Mouse (Mus musculus): Measurements from ENCODE around the gene Tmed6.

DNA sequence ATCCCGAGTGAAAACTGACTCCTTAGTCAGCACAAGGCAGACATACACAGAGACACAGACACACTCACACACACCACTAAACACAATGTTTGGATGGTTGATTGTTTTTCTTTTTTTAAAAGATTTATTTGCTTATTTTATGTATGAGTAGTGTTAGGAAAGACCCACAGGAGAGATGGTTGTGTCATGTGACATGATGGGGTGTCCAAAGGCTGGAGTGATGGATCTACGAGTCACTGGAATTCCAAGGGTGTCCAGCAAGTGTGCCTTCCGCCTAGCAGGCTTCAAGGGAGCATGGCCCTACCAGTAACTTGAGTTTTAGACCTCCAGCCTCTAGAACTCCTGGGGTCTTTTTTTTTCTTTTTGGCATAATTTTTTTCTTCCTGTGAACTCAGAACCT is 36.1 kb downstream of the Tmed6 start:
- TF ChIP-seq MAX (IDR thresholded peaks at IDR 0.05) = no peak
- no peak for TF ChIP-seq CTCF (IDR thresholded peaks at IDR 0.05; ENCODE audit: control insufficient read depth, insufficient read depth, insufficient read length)
- TF ChIP-seq MYOG (IDR thresholded peaks at IDR 0.05; ENCODE audit: control insufficient read depth, extremely low read depth, insufficient read length) = no peak
